Mouse (Mus musculus) heart, embryonic 13.5 days (tissue): Measurements from ENCODE around the gene Slc22a21. TPM values are rescaled to one million over a fixed set of nuclear protein-coding genes. Genes with fewer than 3 reads are reported as not detected.

Experiments
- ATAC-seq: fragments of 200-750 bp; cut with Nextera tagmentation; 2 replicates; pipeline ENCODE4 v1.8.0; 2017; ENCODE audit warnings: moderate TSS enrichment; ENCODE audit not compliant: insufficient number of reproducible peaks, low FRiP score, low TSS enrichment; ENCODE audit errors: extremely low read depth
- H3K27ac ChIP-seq: fragments of 300-500 bp; sonication (generic); replicated peaks from 2 replicates; pipeline ENCODE4 v1.5.1; 2015; ENCODE audit warnings: moderate library complexity, mild to moderate bottlenecking, inconsistent platforms
- H3K27me3 ChIP-seq: fragments of 300-500 bp; sonication (generic); replicated peaks from 2 replicates; pipeline ENCODE4 v1.6.1; 2015; ENCODE audit warnings: mild to moderate bottlenecking, inconsistent platforms
- H3K36me3 ChIP-seq: fragments of 300-500 bp; sonication (generic); 2 replicates; pipeline ENCODE4 v1.6.1; 2015; ENCODE audit warnings: mild to moderate bottlenecking, inconsistent platforms
- H3K4me1 ChIP-seq: fragments of 300-500 bp; sonication (generic); 2 replicates; pipeline ENCODE4 v1.6.1; 2015; ENCODE audit warnings: inconsistent platforms
- H3K4me2 ChIP-seq: fragments of 300-500 bp; sonication (generic); 2 replicates; pipeline ENCODE4 v1.6.1; 2015; ENCODE audit warnings: inconsistent platforms, mild to moderate bottlenecking, moderate library complexity
- H3K4me3 ChIP-seq: fragments of 300-500 bp; sonication (generic); 2 replicates; pipeline ENCODE4 v1.5.1; 2015; ENCODE audit warnings: moderate library complexity, mild to moderate bottlenecking, inconsistent platforms
- H3K9ac ChIP-seq: fragments of 300-500 bp; sonication (generic); 2 replicates; pipeline ENCODE4 v1.6.1; 2015; ENCODE audit warnings: inconsistent platforms, mild to moderate bottlenecking, moderate library complexity
- H3K9me3 ChIP-seq: fragments of 300-500 bp; sonication (generic); 2 replicates; pipeline ENCODE4 v1.6.1; 2016; ENCODE audit warnings: inconsistent platforms
- WGBS: fragments of 180-500 bp; shearing (Covaris S2); methylation state at CpG from one replicate; pipeline ENCODE4 v1.1.7; 2015; ENCODE audit warnings: mixed read lengths; 5-methylcytosine and 5-hydroxymethylcytosine counted together
- polyA plus RNA-seq: library from polyadenylated mRNA; unstranded; fragments of >200 nt; fragmentation: Nextera tagmentation; extraction: Ambion mirVana; gene quantifications from 2 replicates; pipeline ENCODE4 v1.2.1, GENCODE M21; 2015

The Slc22a21 gene
- polyA plus RNA-seq, 1 experiment from 2014 or later, result 2.2 TPM

DNA sequence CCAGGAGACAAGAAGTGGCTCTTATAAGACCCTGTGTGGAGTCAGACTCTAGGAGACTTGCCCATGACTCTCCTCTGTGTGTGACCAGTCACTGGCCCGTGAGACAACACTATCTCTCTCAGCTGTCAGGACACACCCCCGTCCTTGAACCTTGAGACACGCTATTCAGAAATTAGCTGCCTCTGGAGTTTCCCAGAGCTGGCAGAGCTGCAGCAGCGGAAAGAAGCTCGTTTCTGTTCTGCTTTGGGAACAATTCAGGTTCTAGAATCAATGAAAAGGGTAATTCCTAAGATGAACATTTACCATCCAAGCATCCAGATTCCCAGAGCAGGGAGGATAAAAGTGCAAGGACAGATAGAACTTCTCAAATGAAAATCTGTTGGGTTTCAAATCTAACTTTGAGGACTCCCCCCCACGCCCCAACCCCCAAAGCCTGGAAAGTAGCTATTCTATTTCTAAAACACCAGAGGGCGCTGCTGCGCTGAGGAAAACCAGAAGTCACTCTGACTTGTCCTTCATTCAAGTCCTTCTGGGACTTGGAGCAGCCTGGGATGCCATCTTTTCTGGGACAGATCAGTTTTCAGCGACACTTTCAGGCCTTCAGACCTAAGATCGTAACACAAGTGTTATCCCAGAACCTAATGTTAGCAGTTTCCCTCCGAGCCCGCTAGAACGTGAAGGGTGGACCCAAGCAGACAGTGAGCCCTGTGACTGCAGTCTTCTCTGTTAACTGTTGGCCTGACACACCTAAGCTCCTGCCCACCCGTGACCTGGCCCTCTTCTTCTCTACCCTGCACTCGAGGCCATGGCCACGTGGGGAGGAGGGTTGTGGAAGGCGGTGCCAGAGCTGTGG is 48.8 kb downstream of the Slc22a21 start:
- H3K27ac ChIP-seq, result no peak overlapping the region
- H3K4me3 ChIP-seq, result no peak overlapping the region
- no peaks in the 10 kb centered on the region for H3K36me3 ChIP-seq
- 22% methylated on average over 17 of the region's 17 CpGs for WGBS
- no peaks in the 10 kb centered on the region for H3K27me3 ChIP-seq
- H3K4me1 ChIP-seq, result peaks cover 5% of the 10 kb centered on the region; the same call in 1 of the 2 replicates
- H3K4me2 ChIP-seq, result 0 out of 2 replicates have a peak overlapping the region, but pooled peaks have one; percentile 12
- ATAC-seq, result no peak; the same call in 1 of the 2 replicates
- peak overlapping the region; percentile 29; the same call in 1 of the 2 replicates for H3K9ac ChIP-seq
- H3K9me3 ChIP-seq, result no peaks in the 10 kb centered on the region

DNA sequence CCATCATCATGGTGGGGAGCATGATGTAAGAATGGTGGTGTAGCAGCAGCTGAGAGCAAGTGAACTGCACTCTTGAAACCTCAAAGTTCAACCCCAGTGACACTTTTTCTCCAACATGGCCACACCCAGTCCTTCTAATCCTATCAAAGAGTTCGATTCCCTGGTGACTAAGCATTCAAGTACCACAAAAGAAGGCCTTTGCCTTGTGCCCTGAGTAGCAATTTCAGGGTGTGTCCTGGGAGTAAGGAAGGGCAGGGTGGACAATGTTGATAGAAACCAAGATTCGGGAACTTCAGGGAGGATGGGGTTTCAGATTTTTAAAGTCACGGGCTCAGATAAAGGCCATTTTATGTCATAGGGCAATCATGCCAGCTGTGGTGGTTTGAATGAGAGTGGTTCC is 50.4 kb downstream of the Slc22a21 start:
- ATAC-seq, result no peak
- H3K4me2 ChIP-seq, result no peak overlapping the region
- H3K27ac ChIP-seq, result no peak overlapping the region
- peaks cover 3% of the 10 kb centered on the region; the same call in 1 of the 2 replicates for H3K9me3 ChIP-seq
- H3K4me3 ChIP-seq, result no peak overlapping the region
- WGBS, result 82% methylated on average over 3 of the region's 3 CpGs
- no peak overlapping the region for H3K9ac ChIP-seq
- peaks cover 5% of the 10 kb centered on the region; the same call in 1 of the 2 replicates for H3K4me1 ChIP-seq
- H3K36me3 ChIP-seq, result no peaks in the 10 kb centered on the region
- H3K27me3 ChIP-seq, result no peaks in the 10 kb centered on the region

DNA sequence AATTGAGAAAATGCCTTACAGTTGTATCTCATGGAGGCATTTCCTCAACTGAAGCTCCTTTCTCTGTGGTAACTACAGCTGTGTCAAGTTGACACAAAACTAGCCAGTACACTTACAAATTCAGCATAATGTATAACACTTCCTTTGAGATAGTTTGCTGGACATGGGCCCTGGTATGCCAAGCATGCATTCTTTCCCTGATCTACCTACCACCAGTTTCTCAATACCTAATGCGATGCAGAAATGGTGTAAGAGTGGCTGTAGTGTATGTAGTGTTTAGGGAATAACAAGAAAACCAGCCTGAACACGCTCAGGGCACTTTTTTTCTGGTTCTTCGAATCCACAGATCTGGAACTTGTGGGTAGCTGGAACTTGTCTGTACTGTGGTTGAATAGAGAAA is 51.5 kb downstream of the Slc22a21 start:
- H3K36me3 ChIP-seq, result no peaks in the 10 kb centered on the region
- no peak overlapping the region for H3K4me2 ChIP-seq
- H3K9ac ChIP-seq, result no peak overlapping the region
- WGBS, result 64% methylated on average over 3 of the region's 3 CpGs
- H3K4me3 ChIP-seq, result no peak overlapping the region
- no peak for ATAC-seq
- H3K27ac ChIP-seq, result no peak overlapping the region
- H3K27me3 ChIP-seq, result no peaks in the 10 kb centered on the region
- peaks cover 5% of the 10 kb centered on the region; the same call in 1 of the 2 replicates for H3K4me1 ChIP-seq
- H3K9me3 ChIP-seq, result peaks cover 3% of the 10 kb centered on the region; the same call in 1 of the 2 replicates

DNA sequence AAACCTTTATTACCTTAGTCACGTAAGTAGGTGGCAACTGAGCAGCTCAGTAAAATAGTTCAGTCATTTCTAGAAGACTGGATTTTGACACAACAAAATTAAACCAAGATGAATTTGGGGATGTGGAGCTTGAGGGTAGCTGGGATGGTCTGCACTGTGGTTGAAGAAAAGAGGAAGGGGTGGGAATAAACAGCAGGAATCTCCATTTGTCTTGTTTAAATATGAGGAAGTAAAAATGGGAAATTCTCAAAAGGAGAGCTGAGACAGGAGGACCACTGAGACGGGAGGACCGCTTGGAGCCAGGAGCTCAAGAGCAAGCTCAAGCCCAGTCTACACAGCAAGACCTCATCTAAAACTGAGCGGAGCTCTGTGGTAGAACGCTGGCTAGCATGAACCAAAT is 53.8 kb downstream of the Slc22a21 start:
- peaks cover 3% of the 10 kb centered on the region; the same call in 1 of the 2 replicates for H3K9me3 ChIP-seq
- no peak overlapping the region for H3K27ac ChIP-seq
- H3K4me3 ChIP-seq, result no peak overlapping the region
- H3K4me1 ChIP-seq, result no peaks in the 10 kb centered on the region; the same call in 1 of the 2 replicates
- no peak overlapping the region for H3K4me2 ChIP-seq
- no peaks in the 10 kb centered on the region for H3K27me3 ChIP-seq
- ATAC-seq, result no peak
- 82% methylated on average over 5 of the region's 5 CpGs for WGBS
- H3K9ac ChIP-seq, result no peak overlapping the region
- H3K36me3 ChIP-seq, result no peaks in the 10 kb centered on the region

DNA sequence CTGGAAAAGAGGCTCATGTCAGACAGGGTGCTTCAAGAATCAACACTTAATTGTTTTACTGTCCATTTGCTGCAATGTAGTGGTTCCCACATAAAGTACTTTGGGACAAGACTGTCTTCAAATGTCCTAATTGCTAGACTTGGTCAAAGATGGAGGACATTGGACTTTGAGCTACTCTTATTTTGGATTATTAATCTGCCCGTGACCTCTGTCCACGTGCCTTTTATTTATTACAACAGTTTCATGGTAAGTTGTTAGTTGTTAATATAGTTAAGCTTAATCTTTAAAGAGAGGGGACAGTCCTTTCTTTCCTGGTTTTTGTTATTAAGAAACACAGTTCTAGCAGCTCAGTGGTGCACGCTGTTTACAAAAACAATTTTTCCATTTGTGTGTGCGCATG is 61.3 kb downstream of the Slc22a21 start:
- Histone ChIP-seq H3K4me3 (no peak overlapping the region), H3K27me3 (no peaks in the 10 kb centered on the region), H3K36me3 (no peaks in the 10 kb centered on the region), H3K4me2 (no peak overlapping the region), H3K4me1 (no peaks in the 10 kb centered on the region), H3K27ac (no peak overlapping the region), H3K9me3 (no peaks in the 10 kb centered on the region), H3K9ac (no peak overlapping the region)
- ATAC-seq, result no peak
- 93% methylated on average over 4 of the region's 4 CpGs for WGBS

DNA sequence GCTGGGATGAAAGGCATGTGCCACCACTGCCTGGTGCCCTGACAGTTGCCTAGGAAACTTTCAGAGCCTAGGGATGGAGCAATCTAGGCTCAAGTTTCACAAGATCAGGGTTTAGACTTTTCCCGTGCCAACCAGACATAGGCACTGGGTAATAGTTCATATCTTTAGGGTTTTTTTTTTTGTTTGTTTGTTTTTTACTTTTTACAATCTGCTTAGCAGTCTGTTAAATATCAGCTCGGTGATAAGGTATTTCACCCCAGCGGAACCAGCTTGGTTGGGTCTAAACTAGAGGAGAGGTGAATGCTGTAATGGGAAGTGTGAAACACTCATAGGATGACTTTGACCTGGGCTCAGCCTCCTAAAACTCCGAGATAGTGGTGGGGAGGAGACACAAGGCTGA is 69.1 kb downstream of the Slc22a21 start:
- no peak overlapping the region for H3K4me2 ChIP-seq
- H3K27ac ChIP-seq, result no peak overlapping the region
- H3K9ac ChIP-seq, result no peak overlapping the region
- H3K9me3 ChIP-seq, result no peaks in the 10 kb centered on the region
- H3K4me3 ChIP-seq, result no peak overlapping the region
- 65% methylated on average over 4 of the region's 4 CpGs for WGBS
- no peak for ATAC-seq
- no peaks in the 10 kb centered on the region for H3K27me3 ChIP-seq
- no peaks in the 10 kb centered on the region for H3K4me1 ChIP-seq
- no peaks in the 10 kb centered on the region for H3K36me3 ChIP-seq

DNA sequence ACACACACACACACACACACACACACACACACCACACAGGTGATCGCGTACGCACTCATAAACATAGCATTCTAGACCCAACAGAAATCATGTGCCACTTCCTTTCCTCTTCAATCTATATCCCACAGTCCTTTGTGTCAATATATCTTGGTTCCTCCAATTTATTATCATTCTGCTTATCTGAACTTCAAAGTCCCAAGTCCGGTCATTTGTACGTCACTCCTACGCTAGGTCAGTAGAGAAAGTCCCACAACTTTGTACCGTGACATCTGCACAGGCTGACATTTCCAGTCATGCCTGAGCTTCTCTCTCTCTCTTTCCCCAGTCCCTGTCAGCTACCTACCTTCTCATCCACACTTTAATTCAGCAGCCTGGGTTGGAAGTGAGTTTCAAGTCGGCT is 71.4 kb downstream of the Slc22a21 start:
- H3K27ac ChIP-seq, result no peak overlapping the region
- no peaks in the 10 kb centered on the region for H3K27me3 ChIP-seq
- no peaks in the 10 kb centered on the region for H3K9me3 ChIP-seq
- H3K4me1 ChIP-seq, result peaks cover 10% of the 10 kb centered on the region
- no peak overlapping the region for H3K4me3 ChIP-seq
- no peaks in the 10 kb centered on the region for H3K36me3 ChIP-seq
- no peak overlapping the region for H3K4me2 ChIP-seq
- no peak for ATAC-seq
- no peak overlapping the region for H3K9ac ChIP-seq
- 79% methylated on average over 8 of the region's 8 CpGs for WGBS

DNA sequence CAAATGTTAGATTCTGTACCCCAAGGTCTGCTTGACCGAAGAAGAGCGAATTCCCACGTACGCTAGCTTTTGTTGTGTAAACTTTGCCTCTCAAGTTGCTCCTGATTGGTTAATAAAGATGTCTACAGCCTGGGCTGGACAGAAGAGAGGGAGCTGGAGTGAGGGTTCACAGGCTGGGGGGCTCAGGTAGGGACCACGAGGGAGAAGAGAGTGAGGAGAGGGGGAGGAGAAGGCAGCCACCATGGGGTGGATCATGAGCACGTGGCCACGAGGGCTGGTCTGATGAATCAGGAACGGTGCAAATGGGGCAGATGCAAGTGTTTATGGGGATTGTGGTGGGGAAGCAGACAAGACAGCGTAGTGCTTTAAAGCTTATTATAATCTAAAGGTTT is 75.6 kb downstream of the Slc22a21 start:
- ATAC-seq, result no peak
- H3K27ac ChIP-seq, result no peak overlapping the region
- no peaks in the 10 kb centered on the region for H3K27me3 ChIP-seq
- no peak overlapping the region for H3K9ac ChIP-seq
- peaks cover 15% of the 10 kb centered on the region for H3K4me1 ChIP-seq
- H3K9me3 ChIP-seq, result no peaks in the 10 kb centered on the region
- no peak overlapping the region for H3K4me2 ChIP-seq
- H3K36me3 ChIP-seq, result no peaks in the 10 kb centered on the region
- no peak overlapping the region for H3K4me3 ChIP-seq
- 76% methylated on average over 9 of the region's 9 CpGs for WGBS

DNA sequence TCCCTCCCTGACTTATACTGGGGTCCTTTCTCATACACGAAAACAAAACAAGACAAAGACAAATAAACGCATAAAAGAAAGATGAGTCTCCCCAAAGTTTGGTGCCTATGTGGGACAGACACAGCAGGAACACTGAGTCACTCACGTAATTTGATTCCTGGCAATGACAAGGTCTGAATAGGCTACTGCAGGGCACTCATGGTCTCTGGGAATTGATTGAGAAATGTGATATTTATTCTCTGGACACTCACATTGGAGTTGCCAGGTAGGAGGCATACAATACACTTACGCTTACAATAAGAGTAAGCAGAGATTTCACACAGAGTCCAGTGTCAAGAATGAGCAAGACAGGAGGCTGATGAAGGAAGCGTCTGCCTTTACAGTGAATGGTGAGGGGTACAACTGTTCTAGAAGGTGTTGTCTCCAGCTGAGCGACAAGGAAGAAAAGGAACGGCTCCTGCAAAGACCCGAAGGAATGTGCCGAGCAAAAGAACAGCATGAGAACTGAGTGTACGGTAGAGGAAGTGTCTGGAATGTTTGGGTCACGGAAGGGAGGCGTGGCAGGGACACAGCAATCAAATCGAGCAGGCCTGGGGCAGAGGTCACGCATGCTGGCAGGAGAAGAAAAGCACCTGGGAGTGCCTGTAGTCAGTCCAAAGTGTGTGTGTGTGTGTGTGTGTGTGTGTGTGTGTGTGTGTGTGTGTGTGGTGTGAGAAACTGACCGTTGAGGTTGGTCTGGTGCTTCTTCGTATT is 76.2 kb downstream of the Slc22a21 start:
- ATAC-seq, result no peak
- H3K4me2 ChIP-seq, result no peak overlapping the region
- H3K9me3 ChIP-seq, result no peaks in the 10 kb centered on the region
- H3K4me1 ChIP-seq, result peaks cover 15% of the 10 kb centered on the region
- no peaks in the 10 kb centered on the region for H3K36me3 ChIP-seq
- no peak overlapping the region for H3K9ac ChIP-seq
- H3K27ac ChIP-seq, result no peak overlapping the region
- no peaks in the 10 kb centered on the region for H3K27me3 ChIP-seq
- 33% methylated on average over 16 of the region's 16 CpGs for WGBS
- H3K4me3 ChIP-seq, result no peak overlapping the region

DNA sequence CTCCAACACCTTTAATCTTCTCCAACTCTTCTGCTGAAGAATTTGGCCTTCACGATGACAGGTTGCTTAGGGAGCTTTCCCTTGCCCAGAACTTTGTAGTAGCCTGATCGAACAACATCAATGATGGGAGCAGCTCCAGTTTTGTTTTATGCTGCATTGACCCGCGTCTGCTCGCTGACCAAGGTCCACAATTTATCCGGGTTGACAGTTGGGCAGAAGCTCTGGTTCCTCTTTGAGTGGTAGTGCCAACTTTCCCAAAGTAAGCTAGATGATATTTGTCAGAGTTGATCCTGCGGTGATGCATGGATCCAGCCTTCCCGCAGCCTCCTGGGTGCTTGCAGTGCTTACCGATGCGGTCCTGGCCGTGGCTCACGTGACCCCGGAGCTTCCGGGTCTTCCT is 77.4 kb downstream of the Slc22a21 start:
- WGBS, result 85% methylated on average over 14 of the region's 14 CpGs
- ATAC-seq, result no peak

DNA sequence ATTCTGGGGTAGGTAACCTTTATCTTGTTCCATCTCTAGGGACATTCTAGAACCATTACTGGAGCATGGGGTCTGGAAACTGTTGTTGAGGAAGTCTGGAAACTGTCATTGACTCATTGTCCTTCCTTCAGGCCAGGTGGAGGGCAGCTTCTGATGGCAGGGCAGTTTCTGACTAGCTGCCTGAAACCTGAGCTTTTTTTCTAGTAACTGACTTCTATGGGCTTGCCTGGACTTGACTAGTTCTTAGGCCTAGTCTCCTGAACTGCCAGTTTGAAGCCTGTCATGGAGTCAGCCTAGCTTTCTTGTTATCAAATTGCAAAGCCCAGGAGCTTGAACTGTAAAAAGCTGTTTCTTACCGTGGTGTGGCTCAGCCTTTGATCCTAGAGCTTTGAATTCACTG is 79.1 kb downstream of the Slc22a21 start:
- ATAC-seq, result no peak
- Histone ChIP-seq H3K27me3 (no peaks in the 10 kb centered on the region), H3K9me3 (no peaks in the 10 kb centered on the region), H3K4me1 (peaks cover 15% of the 10 kb centered on the region), H3K4me3 (no peak overlapping the region), H3K27ac (no peak overlapping the region), H3K4me2 (no peak overlapping the region), H3K9ac (no peak overlapping the region), H3K36me3 (no peaks in the 10 kb centered on the region)
- 36% methylated on average over 1 of the region's 1 CpGs for WGBS

More for the DNA sequence above, 77.4 kb downstream of the Slc22a21 start:
- no peaks in the 10 kb centered on the region for H3K9me3 ChIP-seq
- no peaks in the 10 kb centered on the region for H3K27me3 ChIP-seq
- no peak overlapping the region for H3K27ac ChIP-seq
- no peak overlapping the region for H3K4me2 ChIP-seq
- H3K9ac ChIP-seq, result no peak overlapping the region
- no peak overlapping the region for H3K4me3 ChIP-seq
- H3K36me3 ChIP-seq, result no peaks in the 10 kb centered on the region
- H3K4me1 ChIP-seq, result peaks cover 15% of the 10 kb centered on the region
